Mouse (Mus musculus): Measurements from ENCODE around the gene Adam1a. TPM values are rescaled to one million over a fixed set of nuclear protein-coding genes. Genes with fewer than 3 reads are reported as not detected.
A peak's percentile ranks its signal among the peaks of the same experiment; 100 is the strongest.

Adam1a gene
- polyA plus RNA-seq, 1 experiment from 2014 or later: 0.91 TPM

DNA sequence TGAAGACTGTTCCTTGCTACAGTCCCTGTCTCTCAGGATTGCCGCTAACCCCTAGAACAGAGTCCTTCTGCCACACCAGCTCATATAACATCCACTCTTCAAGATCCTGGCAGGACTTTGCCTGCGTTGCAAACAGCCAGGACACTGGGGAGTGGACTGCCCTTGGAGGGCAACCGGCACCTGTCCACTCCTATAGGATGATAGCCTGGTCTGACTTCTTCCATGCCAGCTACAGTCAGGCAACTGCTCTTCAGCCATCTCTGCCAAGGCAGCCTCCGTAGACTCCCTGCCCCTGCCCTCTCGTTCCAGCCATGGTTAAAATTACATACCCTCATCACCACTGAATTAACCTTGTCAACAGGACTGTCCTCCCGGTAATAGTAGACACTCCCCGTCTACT is 3.9 kb upstream of the Adam1a start:
- WGBS: 78% methylated on average over 7 of the region's 7 CpGs
- H3K4me1 ChIP-seq (replicated peaks): peaks cover 14% of the 10 kb centered on the region
- H3K27me3 ChIP-seq: no peaks in the 10 kb centered on the region
- H3K9ac ChIP-seq: no peak overlapping the region
- H3K4me2 ChIP-seq: no peak overlapping the region
- no peaks in the 10 kb centered on the region for H3K9me3 ChIP-seq (replicated peaks)
- no peak overlapping the region for H3K4me3 ChIP-seq
- ATAC-seq (replicated peaks; ENCODE audit: insufficient number of reproducible peaks, insufficient read depth, low FRiP score, low read depth): no peak
- H3K36me3 ChIP-seq: no peaks in the 10 kb centered on the region
- H3K27ac ChIP-seq: no peak overlapping the region

DNA sequence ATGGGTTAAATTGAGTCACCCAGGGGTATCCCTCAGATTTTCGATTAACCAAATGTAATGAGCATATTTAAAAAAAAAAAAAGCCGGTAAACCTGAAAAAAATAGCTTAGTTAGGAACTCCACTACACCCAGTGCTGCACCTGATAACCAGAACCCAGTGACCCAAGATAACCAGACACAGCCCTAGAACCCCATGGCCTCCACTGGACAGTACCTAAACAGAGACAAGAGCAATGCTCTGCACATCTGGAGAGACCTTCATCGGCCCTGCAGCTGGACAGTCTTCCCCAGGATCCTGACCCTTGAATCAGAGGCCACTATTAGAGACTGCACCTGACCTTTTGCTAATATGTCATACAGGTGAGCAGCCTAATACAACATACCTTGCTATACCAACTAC is 1.8 kb upstream of the Adam1a start:
- no peak overlapping the region for H3K4me2 ChIP-seq
- H3K9ac ChIP-seq: no peak overlapping the region
- no peak overlapping the region for H3K27ac ChIP-seq
- H3K27me3 ChIP-seq: no peaks in the 10 kb centered on the region
- WGBS: 96% methylated on average over 3 of the region's 3 CpGs
- H3K4me1 ChIP-seq (replicated peaks): peaks cover 22% of the 10 kb centered on the region
- ATAC-seq (replicated peaks; ENCODE audit: insufficient number of reproducible peaks, insufficient read depth, low FRiP score, low read depth): no peak
- no peak overlapping the region for H3K4me3 ChIP-seq
- no peaks in the 10 kb centered on the region for H3K9me3 ChIP-seq (replicated peaks)
- no peaks in the 10 kb centered on the region for H3K36me3 ChIP-seq

DNA sequence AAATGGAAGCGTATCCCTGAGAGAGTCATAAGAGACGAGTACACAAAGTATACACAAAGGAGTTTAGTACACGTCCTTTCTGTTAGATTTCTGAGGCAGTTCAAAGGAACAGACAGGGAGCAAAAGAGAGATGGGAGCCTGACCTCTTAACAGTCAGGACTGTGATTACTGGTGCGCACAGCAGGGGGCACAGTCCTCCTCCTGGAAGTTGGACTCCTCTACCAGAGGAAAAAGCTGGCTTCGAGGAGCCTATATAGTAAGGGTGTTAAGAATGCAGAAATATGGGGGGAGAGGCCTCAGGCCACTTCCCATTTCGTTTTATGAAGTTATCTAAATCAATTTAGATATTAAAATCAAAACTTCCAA is 1.2 kb upstream of the Adam1a start:
- Histone ChIP-seq H3K4me2 (peak overlapping the region; percentile 88), H3K9ac (peak overlapping the region; percentile 97), H3K4me1 (replicated peaks) (peaks cover 22% of the 10 kb centered on the region), H3K36me3 (no peaks in the 10 kb centered on the region), H3K27me3 (no peaks in the 10 kb centered on the region), H3K27ac (peak overlapping the region; percentile 92), H3K9me3 (replicated peaks) (no peaks in the 10 kb centered on the region), H3K4me3 (peak overlapping the region; percentile 96)
- ATAC-seq (replicated peaks; ENCODE audit: insufficient number of reproducible peaks, insufficient read depth, low FRiP score, low read depth): no peak
- WGBS: 30% methylated on average over 6 of the region's 6 CpGs

DNA sequence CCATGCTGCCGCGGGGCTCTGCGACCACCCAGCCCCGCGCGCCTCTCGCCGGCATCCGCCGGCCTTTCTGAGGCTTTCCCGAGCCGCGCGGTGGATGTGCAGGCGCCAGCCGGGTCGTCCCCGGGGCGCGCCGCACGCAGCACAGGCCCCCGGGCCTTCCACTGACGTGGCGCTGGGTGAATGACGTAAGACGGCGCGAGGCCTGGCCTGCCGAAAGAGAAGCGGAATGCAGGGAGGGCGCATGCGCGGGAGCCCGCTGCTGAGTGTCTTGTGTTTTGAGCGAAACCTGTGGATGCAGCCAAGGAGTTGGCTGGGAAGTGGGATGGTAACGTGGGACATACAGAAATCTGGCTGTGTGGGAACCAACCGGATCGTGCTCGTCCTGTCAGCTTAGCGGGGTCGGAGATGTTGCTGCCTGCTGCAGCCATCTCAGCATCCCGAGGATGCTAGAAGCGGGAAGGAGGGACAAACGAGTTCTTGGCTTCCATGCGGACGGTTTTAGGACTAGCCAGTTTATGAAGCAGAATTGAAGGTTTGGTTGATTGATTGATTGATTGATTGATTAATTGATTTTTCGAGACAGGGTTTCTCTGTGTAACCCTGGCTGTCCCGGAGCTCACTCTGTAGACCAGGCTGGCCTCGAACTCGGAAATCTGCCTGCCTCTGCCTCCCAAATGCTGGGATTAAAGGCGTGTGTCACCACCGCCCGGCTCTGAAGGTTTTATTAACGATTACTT is 679 bp upstream of the Adam1a start, which contains the start of gene Mapkapk5:
Gene Mapkapk5, minus strand, starts transcription at position 113 of the 737 bp plus-strand sequence.
- ATAC-seq (replicated peaks; ENCODE audit: insufficient number of reproducible peaks, insufficient read depth, low FRiP score, low read depth): peak; percentile 89
- Histone ChIP-seq H3K4me1 (replicated peaks) (peaks cover 22% of the 10 kb centered on the region), H3K27me3 (no peaks in the 10 kb centered on the region), H3K27ac (peak within 1 kb of the TSS; percentile 92), H3K4me3 (peak within 1 kb of the TSS; percentile 96), H3K9me3 (replicated peaks) (no peaks in the 10 kb centered on the region), H3K4me2 (peak within 1 kb of the TSS; percentile 88), H3K36me3 (no peaks in the 10 kb centered on the region), H3K9ac (peak within 1 kb of the TSS; percentile 97)
- WGBS: 1% methylated on average over 55 of the region's 55 CpGs

DNA sequence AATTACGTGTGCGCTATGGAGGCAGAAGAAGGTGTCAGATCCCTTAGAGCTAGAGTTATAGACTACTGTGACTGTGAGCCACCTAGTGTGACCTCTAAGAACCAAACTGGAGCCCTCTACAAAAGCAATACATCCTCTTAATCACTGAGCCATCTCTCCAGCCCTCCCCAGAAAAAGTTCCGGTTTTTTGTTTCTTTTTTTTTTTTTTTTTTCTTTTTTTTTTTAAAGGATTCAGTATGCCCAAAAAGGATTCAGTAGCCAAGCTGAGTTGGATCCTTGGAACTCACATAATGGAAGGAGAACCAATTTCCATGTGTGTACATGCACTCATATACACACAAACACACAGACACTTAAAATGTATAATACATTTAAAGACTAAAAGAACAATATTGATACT is 1.9 kb downstream of the Adam1a start:
- Histone ChIP-seq H3K4me1 (replicated peaks) (peaks cover 22% of the 10 kb centered on the region), H3K4me3 (no peak overlapping the region), H3K4me2 (no peak overlapping the region), H3K36me3 (no peaks in the 10 kb centered on the region), H3K27me3 (no peaks in the 10 kb centered on the region), H3K9ac (no peak overlapping the region), H3K9me3 (replicated peaks) (no peaks in the 10 kb centered on the region), H3K27ac (no peak overlapping the region)
- 79% methylated on average over 3 of the region's 3 CpGs for WGBS
- no peak for ATAC-seq (replicated peaks; ENCODE audit: insufficient number of reproducible peaks, insufficient read depth, low FRiP score, low read depth)

DNA sequence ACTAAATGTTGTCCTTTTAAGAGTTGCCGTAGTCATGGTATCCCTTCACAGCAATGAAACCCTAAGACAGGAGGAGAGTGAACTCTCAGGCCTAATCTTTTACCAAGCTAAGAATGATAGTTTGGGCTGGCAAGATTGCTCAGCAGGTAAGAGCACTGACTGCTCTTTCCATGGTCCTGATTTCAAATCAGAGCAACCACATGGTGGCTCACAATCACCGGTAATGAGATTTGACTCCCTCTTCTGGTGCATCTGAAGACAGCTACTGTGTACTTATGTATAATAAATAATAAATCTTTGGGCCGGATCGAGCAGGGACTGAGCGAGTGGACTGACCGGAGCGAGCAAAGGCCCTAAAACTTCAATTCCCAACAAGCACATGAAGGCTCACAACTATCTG is 4.0 kb downstream of the Adam1a start:
- H3K4me2 ChIP-seq: no peak overlapping the region
- H3K36me3 ChIP-seq: peaks cover 7% of the 10 kb centered on the region
- peaks cover 20% of the 10 kb centered on the region for H3K4me1 ChIP-seq (replicated peaks)
- ATAC-seq (replicated peaks; ENCODE audit: insufficient number of reproducible peaks, insufficient read depth, low FRiP score, low read depth): no peak
- WGBS: 87% methylated on average over 7 of the region's 7 CpGs
- H3K9me3 ChIP-seq (replicated peaks): no peaks in the 10 kb centered on the region
- H3K9ac ChIP-seq: no peak overlapping the region
- H3K27me3 ChIP-seq: no peaks in the 10 kb centered on the region
- H3K27ac ChIP-seq: no peak overlapping the region
- no peak overlapping the region for H3K4me3 ChIP-seq

DNA sequence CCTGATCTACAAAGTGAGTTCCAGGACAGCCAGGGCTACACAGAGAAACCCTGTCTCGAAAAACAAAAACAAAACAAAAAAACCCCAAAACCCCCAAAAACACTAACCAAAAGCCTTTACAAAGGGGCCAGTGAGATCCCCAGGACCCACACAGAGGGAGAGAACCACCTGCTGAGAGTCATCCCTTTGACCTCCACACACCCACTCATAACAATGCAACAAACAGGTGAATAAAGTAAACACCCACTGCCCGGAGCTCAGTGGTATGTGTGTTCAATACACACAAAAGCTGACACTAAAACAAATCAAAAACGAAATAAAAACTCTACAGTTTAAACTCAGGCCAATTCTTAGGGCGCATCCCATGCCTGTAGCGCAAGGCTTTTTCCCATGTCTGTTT is 5.2 kb downstream of the Adam1a start:
- peaks cover 19% of the 10 kb centered on the region for H3K4me1 ChIP-seq (replicated peaks)
- no peaks in the 10 kb centered on the region for H3K9me3 ChIP-seq (replicated peaks)
- no peak overlapping the region for H3K9ac ChIP-seq
- no peak overlapping the region for H3K27ac ChIP-seq
- no peak overlapping the region for H3K4me2 ChIP-seq
- H3K27me3 ChIP-seq: no peaks in the 10 kb centered on the region
- no peak overlapping the region for H3K4me3 ChIP-seq
- peaks cover 18% of the 10 kb centered on the region for H3K36me3 ChIP-seq
- 93% methylated on average over 5 of the region's 5 CpGs for WGBS
- ATAC-seq (replicated peaks; ENCODE audit: insufficient number of reproducible peaks, insufficient read depth, low FRiP score, low read depth): no peak

DNA sequence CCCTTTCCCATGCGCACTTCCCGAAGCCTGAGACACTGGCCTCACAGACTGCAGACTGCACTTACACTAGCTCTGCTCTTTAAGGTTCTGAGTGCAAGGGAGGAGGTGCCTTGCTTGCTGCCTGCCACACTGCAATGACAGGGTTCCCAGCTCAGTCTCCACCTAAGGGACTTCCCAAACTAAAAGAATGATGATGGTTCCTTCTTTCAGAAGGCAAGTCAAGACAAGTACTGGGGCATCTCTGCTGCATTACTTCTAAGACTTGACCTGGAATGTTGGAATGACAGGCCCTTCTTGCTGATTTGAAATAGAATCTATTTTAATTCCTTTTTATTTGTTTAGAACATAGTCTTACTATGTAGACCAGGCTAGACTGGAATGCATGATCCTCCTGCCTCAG is 7.7 kb downstream of the Adam1a start:
- Histone ChIP-seq H3K9ac (no peak overlapping the region), H3K27me3 (no peaks in the 10 kb centered on the region), H3K4me2 (no peak overlapping the region), H3K36me3 (peaks cover 39% of the 10 kb centered on the region), H3K27ac (0 out of 2 replicates have a peak overlapping the region, but pooled peaks have one; percentile 28), H3K4me1 (replicated peaks) (peaks cover 8% of the 10 kb centered on the region), H3K4me3 (no peak overlapping the region), H3K9me3 (replicated peaks) (no peaks in the 10 kb centered on the region)
- ATAC-seq (replicated peaks; ENCODE audit: insufficient number of reproducible peaks, insufficient read depth, low FRiP score, low read depth): no peak
- WGBS: 81% methylated on average over 2 of the region's 2 CpGs

DNA sequence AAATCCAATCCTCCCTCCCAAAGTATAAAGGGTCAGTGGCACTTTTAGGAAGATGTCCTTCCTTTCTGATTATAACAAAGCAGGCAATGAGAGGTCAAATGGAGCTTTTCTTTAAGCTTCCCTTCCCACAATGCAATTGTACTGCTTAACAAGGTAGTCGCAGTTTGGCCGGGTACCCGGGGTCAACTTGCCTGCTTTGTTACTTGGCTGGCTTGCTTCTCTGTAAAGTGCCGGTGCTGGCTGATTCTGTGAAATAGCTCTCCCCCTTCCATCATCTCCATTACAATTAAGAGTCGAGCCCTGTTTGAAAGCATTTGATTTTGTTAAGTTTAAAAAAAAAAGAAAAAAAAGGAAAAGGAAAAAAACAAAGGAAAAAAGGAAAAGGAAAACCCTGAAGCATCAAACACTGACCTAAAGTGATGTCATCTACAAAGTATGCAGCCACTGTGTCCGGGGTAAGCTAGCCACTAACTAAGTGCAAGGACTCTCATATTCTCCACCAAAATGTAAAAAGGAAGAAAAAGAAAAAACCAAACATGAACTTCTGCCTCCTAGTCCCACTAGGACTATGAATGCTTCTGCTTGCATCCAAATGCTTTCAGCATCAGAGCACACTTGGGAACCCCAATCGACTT is 8.2 kb downstream of the Adam1a start:
- H3K27me3 ChIP-seq: no peaks in the 10 kb centered on the region
- peaks cover 44% of the 10 kb centered on the region for H3K36me3 ChIP-seq
- 0 out of 2 replicates have a peak overlapping the region, but pooled peaks have one; percentile 28 for H3K27ac ChIP-seq
- H3K4me1 ChIP-seq (replicated peaks): peaks cover 4% of the 10 kb centered on the region
- H3K4me3 ChIP-seq: no peak overlapping the region
- no peak overlapping the region for H3K4me2 ChIP-seq
- 66% methylated on average over 7 of the region's 7 CpGs for WGBS
- H3K9ac ChIP-seq: no peak overlapping the region
- ATAC-seq (replicated peaks; ENCODE audit: insufficient number of reproducible peaks, insufficient read depth, low FRiP score, low read depth): no peak
- H3K9me3 ChIP-seq (replicated peaks): no peaks in the 10 kb centered on the region

DNA sequence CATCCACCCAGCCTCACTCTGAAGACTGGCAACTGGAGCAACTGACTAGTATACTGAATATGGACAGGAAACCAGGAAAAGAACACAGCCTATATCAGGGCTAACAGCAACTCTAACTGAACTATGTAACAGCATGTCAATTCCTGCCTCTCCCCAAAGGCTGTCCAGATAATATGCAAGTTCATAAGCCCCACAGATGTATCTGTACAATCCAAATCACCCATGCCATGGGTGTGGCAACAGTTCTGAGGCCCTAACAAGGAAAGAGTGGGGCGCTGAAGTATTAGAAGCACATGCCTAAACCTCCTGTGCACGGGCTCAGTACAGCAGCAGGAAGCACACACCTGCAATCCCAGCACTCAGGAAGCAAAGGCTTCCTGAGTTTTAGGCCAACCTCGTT is 10.2 kb downstream of the Adam1a start:
- H3K27ac ChIP-seq: no peak overlapping the region
- H3K4me3 ChIP-seq: no peak overlapping the region
- no peak overlapping the region for H3K9ac ChIP-seq
- no peaks in the 10 kb centered on the region for H3K9me3 ChIP-seq (replicated peaks)
- peaks cover 60% of the 10 kb centered on the region for H3K36me3 ChIP-seq
- no peaks in the 10 kb centered on the region for H3K27me3 ChIP-seq
- WGBS: 87% methylated on average over 3 of the region's 3 CpGs
- H3K4me1 ChIP-seq (replicated peaks): peaks cover 4% of the 10 kb centered on the region
- H3K4me2 ChIP-seq: no peak overlapping the region
- no peak for ATAC-seq (replicated peaks; ENCODE audit: insufficient number of reproducible peaks, insufficient read depth, low FRiP score, low read depth)

DNA sequence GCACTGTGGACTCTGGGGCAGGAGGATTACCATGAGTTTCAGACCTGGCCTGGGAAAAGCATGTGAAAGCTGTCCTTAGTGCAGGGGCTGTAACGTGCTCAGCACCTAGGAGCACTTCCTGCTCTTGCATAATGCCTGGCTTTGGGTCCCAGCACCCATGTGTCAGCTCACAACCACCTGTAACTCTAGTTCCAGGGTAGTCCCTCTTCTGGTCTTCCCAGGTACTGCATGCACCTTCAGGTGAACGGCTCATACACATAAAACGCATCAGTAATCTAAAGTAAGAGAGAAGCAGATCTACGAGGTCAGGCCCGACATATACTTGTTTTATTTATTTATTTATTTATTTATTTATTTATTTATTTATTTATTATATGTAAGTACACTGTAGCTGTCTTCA is 10.8 kb downstream of the Adam1a start:
- Histone ChIP-seq H3K4me3 (no peak overlapping the region), H3K4me1 (replicated peaks) (peaks cover 4% of the 10 kb centered on the region), H3K36me3 (peaks cover 66% of the 10 kb centered on the region), H3K4me2 (no peak overlapping the region), H3K9ac (no peak overlapping the region), H3K9me3 (replicated peaks) (no peaks in the 10 kb centered on the region), H3K27ac (no peak overlapping the region), H3K27me3 (no peaks in the 10 kb centered on the region)
- WGBS: 95% methylated on average over 5 of the region's 5 CpGs
- no peak for ATAC-seq (replicated peaks; ENCODE audit: insufficient number of reproducible peaks, insufficient read depth, low FRiP score, low read depth)

DNA sequence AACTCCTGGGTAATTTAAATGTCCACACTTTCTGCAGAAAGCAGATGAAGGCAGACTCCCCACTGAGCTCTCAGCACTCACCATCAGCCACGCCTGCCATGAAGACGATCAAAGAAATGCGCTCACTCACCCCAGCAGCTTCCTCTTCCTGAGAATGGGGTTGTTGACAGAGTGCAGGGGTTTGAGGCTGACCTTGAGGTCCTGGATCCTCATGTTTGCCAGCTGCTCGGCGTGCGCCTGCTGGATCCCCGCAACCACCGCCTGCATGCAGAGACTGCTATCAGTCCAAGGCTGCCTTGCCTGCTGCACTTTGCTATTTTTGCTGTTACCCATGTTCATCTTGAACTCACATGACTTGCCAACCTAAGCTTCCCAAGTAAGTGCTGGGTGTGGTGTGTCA is 18.3 kb downstream of the Adam1a start:
- Histone ChIP-seq H3K27me3 (no peaks in the 10 kb centered on the region), H3K9me3 (replicated peaks) (no peaks in the 10 kb centered on the region), H3K9ac (no peak overlapping the region), H3K36me3 (peaks cover 71% of the 10 kb centered on the region), H3K27ac (peak overlapping the region; percentile 22; the same call in 1 of the 2 replicates), H3K4me2 (no peak overlapping the region), H3K4me1 (replicated peaks) (0 out of 2 replicates have a peak, but pooled peaks cover 3% of the 10 kb centered on the region), H3K4me3 (no peak overlapping the region)
- 53% methylated on average over 8 of the region's 8 CpGs for WGBS
- no peak for ATAC-seq (replicated peaks; ENCODE audit: insufficient number of reproducible peaks, insufficient read depth, low FRiP score, low read depth)

All from heart, embryonic 15.5 days (tissue).